In the genomic region with DNA sequence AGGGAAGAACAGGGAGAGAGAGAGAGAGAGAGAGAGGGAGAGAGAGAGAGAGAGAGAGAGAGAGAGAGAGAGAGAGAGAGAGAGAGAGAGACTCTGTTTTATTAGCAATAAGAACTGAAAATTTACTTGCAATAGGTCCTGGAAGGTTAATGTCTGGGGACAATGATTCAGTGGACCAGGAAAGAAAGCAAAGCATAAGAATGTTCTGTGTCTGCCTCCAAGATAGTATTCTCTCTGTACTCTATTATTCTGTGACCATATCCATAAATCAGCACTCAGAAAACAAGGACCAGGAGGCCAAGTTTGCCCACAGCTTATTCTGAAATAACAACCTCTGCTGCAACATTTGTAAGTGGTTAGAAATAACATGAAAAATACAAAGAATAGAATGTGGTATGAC, we compare ENCODE assay signal across 26 mouse cellular contexts.
"Had no signal": no experiment of that assay in that cellular context is flagged by ENCODE, and none has a peak within 500 bp of the region (broad histone marks: within the 10 kb centered on the region; RNA-seq: fewer than 3 reads in every experiment).

No protein-coding gene starts in this region.

- H3K4me1 ChIP-seq: heart, embryonic 10.5 days; heart, embryonic 12.5 days; hindbrain, embryonic 10.5 days; hindbrain, embryonic 12.5 days; intestine, embryonic 15.5 days; limb, embryonic 10.5 days; limb, embryonic 12.5 days; liver, embryonic 13.5 days; liver, embryonic 15.5 days had no signal

- DNase-seq: gastrocnemius, adult 2 months; gastrocnemius, postnatal 10 days; gastrocnemius, postnatal 25 days; heart, adult 18-20 months; heart, postnatal 10 days; heart, postnatal 4 days; kidney, adult 9 months; kidney, postnatal 10 days; kidney, postnatal 25 days; liver; liver, embryonic 13.5 days had no signal

- H3K4me2 ChIP-seq: heart, embryonic 12.5 days; hindbrain, embryonic 12.5 days; hindbrain, embryonic 14.5 days; intestine, embryonic 15.5 days; limb, embryonic 12.5 days; liver, embryonic 11.5 days; liver, embryonic 13.5 days; liver, embryonic 15.5 days had no signal

- H3K36me3 ChIP-seq: heart, embryonic 10.5 days; heart, embryonic 12.5 days; hindbrain, embryonic 10.5 days; hindbrain, embryonic 12.5 days; intestine, embryonic 15.5 days; limb, embryonic 10.5 days; limb, embryonic 12.5 days; liver, embryonic 13.5 days; liver, embryonic 15.5 days had no signal

- H3K27ac ChIP-seq: gastrocnemius, adult 2 months; heart, embryonic 10.5 days; hindbrain, embryonic 10.5 days; hindbrain, embryonic 12.5 days; hindbrain, embryonic 14.5 days; intestine, embryonic 15.5 days; layer of hippocampus, adult 2 months; left cerebral cortex, adult 2 months; limb, embryonic 10.5 days; limb, embryonic 12.5 days; liver, embryonic 13.5 days; liver, embryonic 15.5 days had no signal

- ATAC-seq: hindbrain, embryonic 16.5 days; inflammation-experienced regulatory T-cells, adult 6 months; intestine, embryonic 15.5 days; intestine, postnatal 0 days had no signal

- H3K9ac ChIP-seq: heart, embryonic 12.5 days; hindbrain, embryonic 12.5 days; hindbrain, embryonic 14.5 days; intestine, embryonic 15.5 days; limb, embryonic 12.5 days; liver, embryonic 13.5 days; liver, embryonic 15.5 days had no signal

- H3K4me3 ChIP-seq: gastrocnemius, adult 2 months; heart, embryonic 10.5 days; heart, embryonic 12.5 days; hindbrain, embryonic 10.5 days; hindbrain, embryonic 12.5 days; intestine, embryonic 15.5 days; layer of hippocampus, adult 2 months; left cerebral cortex, adult 2 months; limb, embryonic 10.5 days; limb, embryonic 12.5 days; liver, embryonic 13.5 days; liver, embryonic 15.5 days had no signal

- H3K27me3 ChIP-seq: heart, embryonic 12.5 days; hindbrain, embryonic 12.5 days; intestine, embryonic 15.5 days; limb, embryonic 12.5 days; liver, embryonic 13.5 days; liver, embryonic 15.5 days had no signal

- H3K9me3 ChIP-seq: heart, embryonic 10.5 days; heart, embryonic 12.5 days; hindbrain, embryonic 10.5 days; hindbrain, embryonic 12.5 days; intestine, embryonic 15.5 days; limb, embryonic 10.5 days; limb, embryonic 12.5 days; liver, embryonic 13.5 days; liver, embryonic 15.5 days had no signal
